Mouse (Mus musculus) limb, embryonic 11.5 days (tissue): ENCODE measurements around the gene Atp8b4. TPM values are rescaled to one million over a fixed set of nuclear protein-coding genes. Genes with fewer than 3 reads are reported as not detected.

ENCODE experiments used
- ATAC-seq: fragments of 200-750 bp; cut with Nextera tagmentation; 2 replicates; pipeline ENCODE4 v1.8.0; 2017; ENCODE audit warnings: low read depth; ENCODE audit not compliant: insufficient number of reproducible peaks, low FRiP score, low TSS enrichment
- DNase-seq: peaks from one replicate; pipeline ENCODE4 v3.0.0-alpha.2; 2015; ENCODE audit warnings: low spot score
- H3K27ac ChIP-seq: fragments of 300-500 bp; sonication (generic); replicated peaks from 2 replicates; pipeline ENCODE4 v1.5.1; 2014; ENCODE audit warnings: low read depth, mild to moderate bottlenecking, low read length
- H3K27me3 ChIP-seq: fragments of 300-500 bp; sonication (generic); 2 replicates; pipeline ENCODE4 v1.6.1; 2014; ENCODE audit warnings: mild to moderate bottlenecking, low read length, mixed read lengths; ENCODE audit not compliant: control insufficient read depth, insufficient read depth
- H3K36me3 ChIP-seq: fragments of 300-500 bp; sonication (generic); 2 replicates; pipeline ENCODE4 v1.6.1; 2014; ENCODE audit warnings: mild to moderate bottlenecking, low read length, moderate library complexity, mixed read lengths; ENCODE audit not compliant: control insufficient read depth, insufficient read depth
- H3K4me1 ChIP-seq: fragments of 300-500 bp; sonication (generic); 2 replicates; pipeline ENCODE4 v1.6.1; 2014; ENCODE audit warnings: low read length, mixed read lengths; ENCODE audit not compliant: control insufficient read depth, insufficient read depth
- H3K4me2 ChIP-seq: fragments of 300-500 bp; sonication (generic); 2 replicates; pipeline ENCODE4 v1.6.1; 2014; ENCODE audit warnings: low read depth, mild to moderate bottlenecking, moderate library complexity; ENCODE audit not compliant: severe bottlenecking
- H3K4me3 ChIP-seq: fragments of 300-500 bp; sonication (generic); 2 replicates; pipeline ENCODE4 v1.5.1; 2014; ENCODE audit warnings: low read depth, low read length
- H3K9ac ChIP-seq: fragments of 300-500 bp; sonication (generic); 2 replicates; pipeline ENCODE4 v1.6.1; 2014; ENCODE audit warnings: mild to moderate bottlenecking, low read length
- H3K9me3 ChIP-seq: fragments of 300-500 bp; sonication (generic); 2 replicates; pipeline ENCODE4 v1.6.1; 2016; ENCODE audit warnings: low read length; ENCODE audit not compliant: control insufficient read depth
- WGBS: fragments of 180-500 bp; shearing (Covaris S2); extraction: QIAGEN DNeasy Blood & Tissue Kit; methylation state at CpG from one replicate; pipeline ENCODE4 v1.1.7; 2014; 5-methylcytosine and 5-hydroxymethylcytosine counted together
- polyA plus RNA-seq: library from polyadenylated mRNA; unstranded; fragments of >200 nt; fragmentation: Nextera tagmentation; extraction: Ambion mirVana; gene quantifications from 2 replicates; pipeline ENCODE4 v1.2.1, GENCODE M21; 2014

The Atp8b4 gene
- polyA plus RNA-seq, 1 experiment from 2014 or later = 0.07 TPM

DNA sequence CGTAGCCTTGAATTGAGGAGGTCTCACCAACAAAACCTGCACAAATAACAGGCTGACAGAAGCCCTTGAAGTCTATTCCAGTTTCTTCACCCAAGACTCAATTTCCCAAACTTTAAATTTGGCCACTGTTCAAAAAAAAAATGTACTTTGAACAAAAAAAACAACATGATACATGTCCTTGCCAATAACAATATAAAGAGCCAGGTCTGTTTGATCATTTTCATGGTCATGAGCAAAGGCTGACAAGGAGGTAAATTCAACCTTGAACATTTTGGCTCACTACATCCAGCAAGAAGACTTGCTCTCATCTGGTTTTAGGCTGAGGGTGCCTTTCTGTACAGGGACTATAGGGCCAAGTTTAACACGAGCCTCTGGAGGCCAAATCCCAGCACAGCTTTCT, 83.7 kb downstream of the Atp8b4 start:
- ATAC-seq (no peak), DNase-seq (no peak)
- no peak overlapping the region for H3K4me3 ChIP-seq
- H3K27ac ChIP-seq = no peak overlapping the region
- no peaks in the 10 kb centered on the region for H3K4me1 ChIP-seq
- no peak overlapping the region for H3K9ac ChIP-seq
- H3K27me3 ChIP-seq = no peaks in the 10 kb centered on the region
- H3K4me2 ChIP-seq = no peak overlapping the region
- H3K9me3 ChIP-seq = no peaks in the 10 kb centered on the region
- 71% methylated on average over 2 of the region's 2 CpGs for WGBS
- no peaks in the 10 kb centered on the region for H3K36me3 ChIP-seq

DNA sequence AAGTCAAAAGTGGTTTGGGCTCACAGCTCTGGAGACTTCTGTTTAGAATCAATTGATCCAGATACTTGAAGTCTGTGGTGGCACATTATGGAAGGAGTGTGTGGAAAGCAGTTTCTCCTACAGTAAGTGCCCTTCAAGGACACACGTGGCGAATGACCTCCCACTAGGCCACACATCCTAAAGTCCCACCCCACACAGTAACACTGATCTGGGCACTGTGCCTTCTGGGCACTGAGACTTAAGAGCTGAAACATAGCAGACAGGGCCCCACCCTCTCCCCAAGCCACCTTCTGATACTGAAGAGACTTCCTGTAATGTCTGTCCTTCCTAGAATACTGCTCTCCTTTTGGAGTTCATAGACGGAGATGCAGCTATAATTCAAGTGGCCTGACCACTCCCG, 84.5 kb downstream of the Atp8b4 start:
- H3K4me3 ChIP-seq = no peak overlapping the region
- no peaks in the 10 kb centered on the region for H3K27me3 ChIP-seq
- DNase-seq = no peak
- no peak overlapping the region for H3K4me2 ChIP-seq
- WGBS = 46% methylated on average over 4 of the region's 4 CpGs
- no peak overlapping the region for H3K9ac ChIP-seq
- H3K4me1 ChIP-seq = no peaks in the 10 kb centered on the region
- no peak for ATAC-seq
- no peak overlapping the region for H3K27ac ChIP-seq
- H3K9me3 ChIP-seq = no peaks in the 10 kb centered on the region
- H3K36me3 ChIP-seq = no peaks in the 10 kb centered on the region

DNA sequence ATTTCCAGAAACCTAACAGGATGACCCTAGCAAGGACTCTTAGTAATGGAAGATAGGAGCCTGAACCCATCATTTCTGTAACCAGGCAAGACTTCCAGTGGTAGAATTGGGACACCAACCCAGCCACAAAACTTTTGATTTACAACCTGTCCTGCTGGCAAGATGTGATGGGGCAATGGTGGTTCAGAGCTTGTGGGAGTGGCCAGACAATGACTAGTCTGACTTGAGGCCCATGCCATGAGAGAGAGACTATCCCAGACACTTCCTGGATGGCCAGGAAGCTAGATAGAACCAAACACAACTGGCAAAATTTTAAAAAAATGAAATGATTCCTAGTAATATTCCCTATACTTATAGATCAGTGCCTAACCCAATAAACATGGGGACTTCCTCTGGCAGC, 87.7 kb downstream of the Atp8b4 start:
- H3K27ac ChIP-seq = no peak overlapping the region
- no peak overlapping the region for H3K4me2 ChIP-seq
- H3K4me1 ChIP-seq = no peaks in the 10 kb centered on the region
- ATAC-seq = no peak
- H3K9me3 ChIP-seq = no peaks in the 10 kb centered on the region
- H3K27me3 ChIP-seq = no peaks in the 10 kb centered on the region
- H3K9ac ChIP-seq = no peak overlapping the region
- H3K36me3 ChIP-seq = no peaks in the 10 kb centered on the region
- DNase-seq = no peak
- H3K4me3 ChIP-seq = no peak overlapping the region

DNA sequence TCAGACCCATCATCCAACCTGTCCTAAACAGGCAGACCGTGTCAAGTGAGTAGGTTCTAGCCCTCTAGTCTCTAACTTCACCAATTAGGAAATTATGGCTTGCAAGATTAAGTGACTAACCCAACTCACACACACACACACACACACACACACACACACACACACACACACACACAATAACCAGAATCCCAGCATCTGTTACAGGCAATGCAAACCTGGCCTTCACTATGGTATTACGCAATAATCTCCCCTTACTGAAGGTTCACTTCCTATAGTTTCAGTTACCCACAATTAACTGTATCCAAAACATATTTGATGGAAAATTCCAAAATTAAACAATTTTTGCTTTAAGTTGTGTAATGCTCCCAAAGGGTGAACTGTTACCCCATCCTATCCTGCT, 101.0 kb downstream of the Atp8b4 start:
- no peaks in the 10 kb centered on the region for H3K27me3 ChIP-seq
- DNase-seq (no peak), ATAC-seq (no peak)
- 93% methylated on average over 2 of the region's 2 CpGs for WGBS
- no peak overlapping the region for H3K27ac ChIP-seq
- H3K9ac ChIP-seq = no peak overlapping the region
- H3K4me2 ChIP-seq = no peak overlapping the region
- H3K36me3 ChIP-seq = no peaks in the 10 kb centered on the region
- no peaks in the 10 kb centered on the region for H3K9me3 ChIP-seq
- H3K4me3 ChIP-seq = no peak overlapping the region
- H3K4me1 ChIP-seq = no peaks in the 10 kb centered on the region

DNA sequence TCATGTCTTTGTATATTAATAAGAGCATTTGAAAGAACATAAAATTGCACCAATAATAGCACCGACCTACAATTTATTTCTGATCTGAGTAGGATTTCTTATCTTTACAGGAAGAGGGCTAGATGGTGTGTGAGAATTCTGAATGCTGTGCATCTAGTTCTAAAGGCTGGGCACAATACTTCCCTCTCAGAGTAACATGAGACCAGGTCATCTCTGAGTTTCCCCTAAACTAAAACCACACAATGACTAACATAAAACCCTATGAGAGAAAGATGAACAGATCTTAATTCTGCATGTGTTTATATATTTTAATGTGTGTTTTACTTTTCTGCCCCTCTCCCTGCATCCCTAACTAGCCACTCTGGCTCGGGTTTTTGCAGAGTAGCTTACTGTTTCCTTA, 101.5 kb downstream of the Atp8b4 start:
- ATAC-seq (no peak), DNase-seq (no peak)
- no peak overlapping the region for H3K27ac ChIP-seq
- no peaks in the 10 kb centered on the region for H3K36me3 ChIP-seq
- no peaks in the 10 kb centered on the region for H3K9me3 ChIP-seq
- no peak overlapping the region for H3K4me3 ChIP-seq
- 70% methylated on average over 2 of the region's 2 CpGs for WGBS
- H3K4me2 ChIP-seq = no peak overlapping the region
- no peaks in the 10 kb centered on the region for H3K4me1 ChIP-seq
- no peaks in the 10 kb centered on the region for H3K27me3 ChIP-seq
- no peak overlapping the region for H3K9ac ChIP-seq

DNA sequence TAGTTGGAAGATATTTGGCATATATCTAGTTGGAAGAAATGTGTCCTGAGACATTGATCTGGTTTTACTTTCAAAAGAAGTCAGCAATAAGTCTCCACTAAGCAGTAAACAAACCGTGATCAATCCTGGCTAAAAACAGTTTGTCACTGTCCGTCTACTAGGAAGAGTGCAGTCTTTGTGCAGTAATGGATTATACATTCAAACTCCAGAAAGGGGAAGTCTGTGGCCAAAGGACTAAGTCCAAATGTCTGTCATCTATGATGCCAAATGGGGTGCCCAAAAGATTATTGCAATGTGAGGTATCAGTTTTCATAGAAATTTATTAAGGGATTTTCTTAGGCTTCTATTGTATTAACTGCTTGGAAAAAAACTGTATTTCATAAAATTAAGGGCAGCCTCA, 102.3 kb downstream of the Atp8b4 start:
- no peak for DNase-seq
- H3K4me2 ChIP-seq = no peak overlapping the region
- H3K4me3 ChIP-seq = no peak overlapping the region
- H3K9me3 ChIP-seq = no peaks in the 10 kb centered on the region
- no peaks in the 10 kb centered on the region for H3K4me1 ChIP-seq
- no peak for ATAC-seq
- H3K27me3 ChIP-seq = no peaks in the 10 kb centered on the region
- no peaks in the 10 kb centered on the region for H3K36me3 ChIP-seq
- no peak overlapping the region for H3K27ac ChIP-seq
- 78% methylated on average over 2 of the region's 2 CpGs for WGBS
- no peak overlapping the region for H3K9ac ChIP-seq

DNA sequence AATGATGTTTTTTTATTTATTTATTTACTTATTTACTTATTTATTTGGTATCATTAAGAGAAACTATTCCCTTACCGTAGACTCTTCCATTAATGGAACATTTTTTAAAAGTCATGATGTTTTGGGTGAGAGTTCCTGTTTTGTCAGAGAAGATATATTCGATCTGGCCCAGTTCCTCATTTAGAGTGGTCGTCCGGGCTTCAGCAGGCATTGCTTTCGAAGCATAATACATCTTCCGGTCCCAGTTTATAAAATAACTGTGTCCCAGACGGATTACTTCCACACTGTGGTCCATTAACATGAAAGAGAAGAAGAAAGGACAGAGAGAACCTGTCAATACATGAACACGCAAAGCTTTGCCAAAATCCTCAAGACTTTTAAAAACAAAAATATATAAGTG, 103.0 kb downstream of the Atp8b4 start:
- H3K27ac ChIP-seq = no peak overlapping the region
- H3K9me3 ChIP-seq = no peaks in the 10 kb centered on the region
- no peaks in the 10 kb centered on the region for H3K4me1 ChIP-seq
- H3K4me3 ChIP-seq = no peak overlapping the region
- H3K27me3 ChIP-seq = no peaks in the 10 kb centered on the region
- DNase-seq (no peak), ATAC-seq (no peak)
- no peaks in the 10 kb centered on the region for H3K36me3 ChIP-seq
- no peak overlapping the region for H3K9ac ChIP-seq
- 86% methylated on average over 8 of the region's 8 CpGs for WGBS
- H3K4me2 ChIP-seq = no peak overlapping the region

DNA sequence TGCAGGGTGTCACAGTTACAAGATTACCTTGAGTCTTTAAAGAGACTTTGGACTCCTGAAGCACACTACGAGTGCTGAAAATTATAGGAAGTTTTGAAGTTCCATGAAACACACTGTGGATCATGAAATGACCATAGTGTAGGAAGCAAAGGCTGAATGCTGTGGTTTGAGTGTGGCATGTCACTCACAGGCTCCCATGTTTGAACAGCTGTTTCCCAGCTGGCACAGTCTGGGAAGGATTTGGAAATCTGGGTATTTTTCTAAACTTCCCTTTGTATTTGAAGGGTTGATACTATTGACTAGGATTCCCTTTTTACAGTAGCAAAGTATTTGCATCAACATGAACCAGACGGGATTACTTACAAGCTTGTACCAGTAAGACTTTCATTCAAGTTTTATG, 105.5 kb downstream of the Atp8b4 start:
- Histone ChIP-seq H3K9me3 (no peaks in the 10 kb centered on the region), H3K4me2 (no peak overlapping the region), H3K36me3 (no peaks in the 10 kb centered on the region), H3K9ac (no peak overlapping the region), H3K27me3 (no peaks in the 10 kb centered on the region), H3K4me1 (no peaks in the 10 kb centered on the region), H3K27ac (no peak overlapping the region), H3K4me3 (no peak overlapping the region)
- ATAC-seq (no peak), DNase-seq (no peak)
- WGBS = 83% methylated on average over 2 of the region's 2 CpGs

DNA sequence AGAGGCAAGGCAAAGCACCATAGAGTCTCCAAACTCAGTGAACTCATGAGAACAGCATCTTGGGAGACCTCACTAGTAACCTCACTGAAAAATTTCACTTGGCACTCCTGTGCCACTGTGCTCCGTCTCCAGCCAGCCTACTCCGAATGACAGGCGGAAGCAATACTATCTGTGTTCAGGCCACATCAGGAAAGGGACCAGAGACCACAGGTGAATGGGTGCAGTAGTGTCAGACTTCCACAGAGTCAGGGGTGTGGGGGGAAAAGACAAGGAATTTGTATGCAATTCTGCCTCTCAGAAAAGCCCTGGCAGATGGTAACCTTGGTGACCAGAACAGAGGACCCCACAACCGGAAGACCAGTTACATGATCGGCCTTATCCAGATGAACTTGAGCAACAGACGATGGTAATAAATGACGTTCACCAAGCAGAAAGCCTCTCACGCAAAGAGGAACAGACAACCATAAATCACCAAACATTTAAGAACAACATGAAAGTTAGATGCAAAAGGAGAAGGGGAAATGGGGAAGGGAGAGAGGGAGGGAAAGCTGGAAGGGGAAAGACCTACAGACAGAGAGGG, 112.9 kb downstream of the Atp8b4 start:
- no peaks in the 10 kb centered on the region for H3K36me3 ChIP-seq
- ATAC-seq (no peak), DNase-seq (no peak)
- 73% methylated on average over 8 of the region's 8 CpGs for WGBS
- no peak overlapping the region for H3K9ac ChIP-seq
- H3K4me3 ChIP-seq = no peak overlapping the region
- H3K4me1 ChIP-seq = no peaks in the 10 kb centered on the region
- no peaks in the 10 kb centered on the region for H3K9me3 ChIP-seq
- no peak overlapping the region for H3K4me2 ChIP-seq
- H3K27me3 ChIP-seq = no peaks in the 10 kb centered on the region
- H3K27ac ChIP-seq = no peak overlapping the region
